Comparison of ENCODE assay signal across 10 mouse cellular contexts in genomic region chr7:141230570-141230969, GRCm38 (mm10). TPM values are rescaled to one million over a fixed set of nuclear protein-coding genes. Genes with fewer than 3 reads are reported as not detected.
DNase-seq lines count a peak whose midpoint lies in the region; ATAC-seq and TF ChIP-seq lines count a peak whose summit lies in the region.
"Had no signal": no experiment of that assay in that cellular context is flagged by ENCODE, and none has a peak within 500 bp of the region (broad histone marks: within the 10 kb centered on the region; RNA-seq: fewer than 3 reads in every experiment).

No protein-coding gene starts in this region.

- no peak overlapping the region for H3K27ac ChIP-seq in heart, embryonic 14.5 days (replicated peaks in 1 of 2; ENCODE audit: control insufficient read depth in 1 of 2, insufficient read depth in 1 of 2, low read depth in 2 of 2, low read length in 2 of 2)
- no peak overlapping the region for H3K27ac ChIP-seq in midbrain, embryonic 10.5 days (replicated peaks)
- H3K27ac ChIP-seq in midbrain, embryonic 16.5 days (ENCODE audit: low read length): no peak overlapping the region
- H3K27ac ChIP-seq in embryonic facial prominence, embryonic 15.5 days (replicated peaks): no peak overlapping the region
- no peak overlapping the region for H3K27ac ChIP-seq in neural tube, embryonic 13.5 days (replicated peaks)
- no peak overlapping the region for H3K27ac ChIP-seq in layer of hippocampus, adult 2 months

- no peaks in the 10 kb centered on the region for H3K9me3 ChIP-seq in heart, embryonic 14.5 days (ENCODE audit: control insufficient read depth, low read length)
- no peaks in the 10 kb centered on the region for H3K9me3 ChIP-seq in midbrain, embryonic 10.5 days (replicated peaks)
- no peaks in the 10 kb centered on the region for H3K9me3 ChIP-seq in midbrain, embryonic 16.5 days (replicated peaks; ENCODE audit: control insufficient read depth, low read length, poor library complexity, severe bottlenecking)
- H3K9me3 ChIP-seq in embryonic facial prominence, embryonic 15.5 days (replicated peaks): no peaks in the 10 kb centered on the region
- H3K9me3 ChIP-seq in neural tube, embryonic 13.5 days: no peaks in the 10 kb centered on the region

- no peak overlapping the region for H3K4me3 ChIP-seq in heart, embryonic 14.5 days (ENCODE audit: control insufficient read depth in 1 of 2, insufficient read depth in 1 of 2, low read depth in 1 of 2, low read length in 2 of 2)
- H3K4me3 ChIP-seq in midbrain, embryonic 10.5 days: peak overlapping the region; percentile 96; the same call in 1 of the 2 replicates
- H3K4me3 ChIP-seq in midbrain, embryonic 16.5 days (ENCODE audit: low read depth, low read length): no peak overlapping the region
- H3K4me3 ChIP-seq in embryonic facial prominence, embryonic 15.5 days (replicated peaks): peak overlapping the region; percentile 8; the same call in 1 of the 2 replicates
- no peak overlapping the region; the same call in 1 of the 2 replicates for H3K4me3 ChIP-seq in neural tube, embryonic 13.5 days
- no peak overlapping the region for H3K4me3 ChIP-seq in layer of hippocampus, adult 2 months

- no peak for TF ChIP-seq CTCF in layer of hippocampus, adult 2 months (conservative IDR thresholded peaks at IDR 0.05)

- DNase-seq in heart, postnatal 14 days: no peak
- DNase-seq in midbrain, embryonic 10.5 days (ENCODE audit: low spot score): no peak
- no peak for DNase-seq in spleen, postnatal 14 days (ENCODE audit: low spot score in 2 of 2)
- no peak for DNase-seq in layer of hippocampus, adult 2 months (ENCODE audit: low spot score in 2 of 2)
- DNase-seq: cerebellum, adult 11-12 months; right cerebral cortex, postnatal 14 days had no signal

- H3K27me3 ChIP-seq in heart, embryonic 14.5 days (ENCODE audit: control insufficient read depth, insufficient read depth, low read length): no peaks in the 10 kb centered on the region
- H3K27me3 ChIP-seq in midbrain, embryonic 10.5 days (ENCODE audit: low read depth, poor library complexity, severe bottlenecking): no peaks in the 10 kb centered on the region
- no peaks in the 10 kb centered on the region for H3K27me3 ChIP-seq in midbrain, embryonic 16.5 days (ENCODE audit: control insufficient read depth, insufficient read depth, low read depth, low read length)
- H3K27me3 ChIP-seq in embryonic facial prominence, embryonic 15.5 days: no peaks in the 10 kb centered on the region
- H3K27me3 ChIP-seq in neural tube, embryonic 13.5 days: no peaks in the 10 kb centered on the region

- H3K4me2 ChIP-seq in heart, embryonic 14.5 days (ENCODE audit: low read length): peak overlapping the region; percentile 86; the same call in 1 of the 2 replicates
- no peak overlapping the region for H3K4me2 ChIP-seq in midbrain, embryonic 16.5 days (ENCODE audit: low read length)
- H3K4me2 ChIP-seq in embryonic facial prominence, embryonic 15.5 days (replicated peaks): peak overlapping the region; percentile 74
- peak overlapping the region; percentile 85 for H3K4me2 ChIP-seq in neural tube, embryonic 13.5 days

- intact Hi-C loops in heart, postnatal 14 days (cut with DNase I): loop anchor here (10.0 kb wide), 1 partner anchor 294 kb away; no protein-coding TSS in a partner anchor

- ATAC-seq in heart, embryonic 14.5 days (ENCODE audit: insufficient number of reproducible peaks, insufficient read depth, low FRiP score, low read depth): no peak
- no peak for ATAC-seq in midbrain, embryonic 16.5 days
- no peak for ATAC-seq in embryonic facial prominence, embryonic 15.5 days (ENCODE audit: insufficient number of reproducible peaks, low FRiP score, low TSS enrichment, low read depth)
- ATAC-seq in neural tube, embryonic 13.5 days (ENCODE audit: low read depth): no peak

- no peak overlapping the region for H3K9ac ChIP-seq in heart, embryonic 14.5 days (ENCODE audit: low read length)
- H3K9ac ChIP-seq in midbrain, embryonic 16.5 days (ENCODE audit: low read depth, low read length): no peak overlapping the region
- no peak overlapping the region for H3K9ac ChIP-seq in embryonic facial prominence, embryonic 15.5 days
- peak overlapping the region; percentile 50; the same call in 1 of the 2 replicates for H3K9ac ChIP-seq in neural tube, embryonic 13.5 days

- H3K36me3 ChIP-seq in heart, embryonic 14.5 days (ENCODE audit: control insufficient read depth, insufficient read depth, low read length): peaks cover 53% of the 10 kb centered on the region
- peaks cover 55% of the 10 kb centered on the region for H3K36me3 ChIP-seq in midbrain, embryonic 10.5 days
- peaks cover 16% of the 10 kb centered on the region for H3K36me3 ChIP-seq in midbrain, embryonic 16.5 days (ENCODE audit: control insufficient read depth, insufficient read depth, low read length)
- peaks cover 42% of the 10 kb centered on the region for H3K36me3 ChIP-seq in embryonic facial prominence, embryonic 15.5 days
- peaks cover 52% of the 10 kb centered on the region for H3K36me3 ChIP-seq in neural tube, embryonic 13.5 days

- 81% methylated on average over 4 of the region's 4 CpGs for WGBS in heart, embryonic 14.5 days
- 93% methylated on average over 4 of the region's 4 CpGs for WGBS in midbrain, embryonic 10.5 days
- 92% methylated on average over 4 of the region's 4 CpGs for WGBS in midbrain, embryonic 16.5 days
- WGBS in embryonic facial prominence, embryonic 15.5 days: 89% methylated on average over 4 of the region's 4 CpGs
- WGBS in neural tube, embryonic 13.5 days: 94% methylated on average over 4 of the region's 4 CpGs

- H3K4me1 ChIP-seq in heart, embryonic 14.5 days (ENCODE audit: control insufficient read depth in 2 of 2, insufficient read depth in 2 of 2, low read length in 2 of 2): peaks cover 7 to 15% of the 10 kb centered on the region in 2 experiments
- peaks cover 29% of the 10 kb centered on the region for H3K4me1 ChIP-seq in midbrain, embryonic 10.5 days
- peaks cover 21% of the 10 kb centered on the region for H3K4me1 ChIP-seq in midbrain, embryonic 16.5 days (ENCODE audit: control insufficient read depth, insufficient read depth, low read length)
- H3K4me1 ChIP-seq in embryonic facial prominence, embryonic 15.5 days: peaks cover 22% of the 10 kb centered on the region
- peaks cover 26% of the 10 kb centered on the region for H3K4me1 ChIP-seq in neural tube, embryonic 13.5 days (replicated peaks)

RNA-seq across cellular contexts. Expression of gene Phrf1, which starts 2.0 kb away (rescaled TPM):
- polyA plus RNA-seq in heart, embryonic 14.5 days (2014; fragmentation: Nextera tagmentation; extraction: Ambion mirVana): 41.3 and 44.4 TPM in 2 replicates
- total RNA-seq in heart, postnatal 14 days (2021): 10 to 100 TPM; 43.4 to 44.3 TPM
- 114 and 125 TPM in 2 replicates for polyA plus RNA-seq in midbrain, embryonic 10.5 days (2016; fragmentation: Nextera tagmentation; extraction: Ambion mirVana)
- 68.0 and 72.3 TPM in 2 replicates for polyA plus RNA-seq in midbrain, embryonic 16.5 days (2015; fragmentation: Nextera tagmentation; extraction: Ambion mirVana)
- 68.7 and 73.2 TPM in 2 replicates for polyA plus RNA-seq in embryonic facial prominence, embryonic 15.5 days (2015; fragmentation: Nextera tagmentation; extraction: Ambion mirVana)
- 71.4 and 74.1 TPM in 2 replicates for polyA plus RNA-seq in neural tube, embryonic 13.5 days (2015; fragmentation: Nextera tagmentation; extraction: Ambion mirVana)
- 10 to 100 TPM; 72.8 to 76.1 TPM for total RNA-seq in layer of hippocampus, adult 2 months (2021)

RNA-seq across cellular contexts. Expression of gene Rassf7, which starts 14.9 kb away (rescaled TPM):
- polyA plus RNA-seq in heart, embryonic 14.5 days (2014; fragmentation: Nextera tagmentation; extraction: Ambion mirVana): 12.1 and 12.4 TPM in 2 replicates
- total RNA-seq in heart, postnatal 14 days (2021): 1 to 10 TPM; 1.2 to 1.5 TPM
- polyA plus RNA-seq in midbrain, embryonic 10.5 days (2016; fragmentation: Nextera tagmentation; extraction: Ambion mirVana): 55.6 and 57.2 TPM in 2 replicates
- polyA plus RNA-seq in midbrain, embryonic 16.5 days (2015; fragmentation: Nextera tagmentation; extraction: Ambion mirVana): 19.8 and 21.2 TPM in 2 replicates
- polyA plus RNA-seq in embryonic facial prominence, embryonic 15.5 days (2015; fragmentation: Nextera tagmentation; extraction: Ambion mirVana): 55.3 and 56.3 TPM in 2 replicates
- 29.8 and 31.7 TPM in 2 replicates for polyA plus RNA-seq in neural tube, embryonic 13.5 days (2015; fragmentation: Nextera tagmentation; extraction: Ambion mirVana)
- 1 to 10 TPM in 1 of 2 experiments, under 1 TPM in 1; 0.98 to 1.2 TPM for total RNA-seq in layer of hippocampus, adult 2 months (2021)

RNA-seq across cellular contexts. Expression of gene Lmntd2, which starts 16.7 kb away (rescaled TPM):
- 0.46 and 0.62 TPM in 2 replicates for polyA plus RNA-seq in heart, embryonic 14.5 days (2014; fragmentation: Nextera tagmentation; extraction: Ambion mirVana)
- total RNA-seq in heart, postnatal 14 days (2021): not detected
- polyA plus RNA-seq in midbrain, embryonic 10.5 days (2016; fragmentation: Nextera tagmentation; extraction: Ambion mirVana): 3.8 and 5.1 TPM in 2 replicates
- polyA plus RNA-seq in midbrain, embryonic 16.5 days (2015; fragmentation: Nextera tagmentation; extraction: Ambion mirVana): 0.23 and 0.81 TPM in 2 replicates
- 2.3 and 3.6 TPM in 2 replicates for polyA plus RNA-seq in embryonic facial prominence, embryonic 15.5 days (2015; fragmentation: Nextera tagmentation; extraction: Ambion mirVana)
- 1.3 and 1.5 TPM in 2 replicates for polyA plus RNA-seq in neural tube, embryonic 13.5 days (2015; fragmentation: Nextera tagmentation; extraction: Ambion mirVana)
- not detected for total RNA-seq in layer of hippocampus, adult 2 months (2021)

RNA-seq across cellular contexts. Expression of gene Irf7, which starts 35.7 kb away (rescaled TPM):
- 2.8 and 4.7 TPM in 2 replicates for polyA plus RNA-seq in heart, embryonic 14.5 days (2014; fragmentation: Nextera tagmentation; extraction: Ambion mirVana)
- total RNA-seq in heart, postnatal 14 days (2021): 1 to 10 TPM; 1.6 to 1.7 TPM
- 0.58 and 1.4 TPM in 2 replicates for polyA plus RNA-seq in midbrain, embryonic 10.5 days (2016; fragmentation: Nextera tagmentation; extraction: Ambion mirVana)
- 1.4 and 1.5 TPM in 2 replicates for polyA plus RNA-seq in midbrain, embryonic 16.5 days (2015; fragmentation: Nextera tagmentation; extraction: Ambion mirVana)
- polyA plus RNA-seq in embryonic facial prominence, embryonic 15.5 days (2015; fragmentation: Nextera tagmentation; extraction: Ambion mirVana): 4.1 and 5.1 TPM in 2 replicates
- polyA plus RNA-seq in neural tube, embryonic 13.5 days (2015; fragmentation: Nextera tagmentation; extraction: Ambion mirVana): 1.0 and 1.4 TPM in 2 replicates
- 1 to 10 TPM in 1 of 2 experiments, under 1 TPM in 1; 0.56 to 1.3 TPM for total RNA-seq in layer of hippocampus, adult 2 months (2021)

RNA-seq across cellular contexts. Expression of gene Lrrc56, which starts 36.6 kb away (rescaled TPM):
- 1.6 and 2.8 TPM in 2 replicates for polyA plus RNA-seq in heart, embryonic 14.5 days (2014; fragmentation: Nextera tagmentation; extraction: Ambion mirVana)
- total RNA-seq in heart, postnatal 14 days (2021): 1 to 10 TPM; 2.6 to 3.6 TPM
- 14.4 and 14.6 TPM in 2 replicates for polyA plus RNA-seq in midbrain, embryonic 10.5 days (2016; fragmentation: Nextera tagmentation; extraction: Ambion mirVana)
- 11.5 and 12.7 TPM in 2 replicates for polyA plus RNA-seq in midbrain, embryonic 16.5 days (2015; fragmentation: Nextera tagmentation; extraction: Ambion mirVana)
- 11.2 and 14.7 TPM in 2 replicates for polyA plus RNA-seq in embryonic facial prominence, embryonic 15.5 days (2015; fragmentation: Nextera tagmentation; extraction: Ambion mirVana)
- polyA plus RNA-seq in neural tube, embryonic 13.5 days (2015; fragmentation: Nextera tagmentation; extraction: Ambion mirVana): 7.6 and 9.0 TPM in 2 replicates
- 1 to 10 TPM; 4.5 to 5.7 TPM for total RNA-seq in layer of hippocampus, adult 2 months (2021)

Comparison
In these comparisons a context has a peak if more than half of its experiments do, and no peak if none do; other contexts are left out.
1. H3K4me3 ChIP-seq: peak in midbrain, embryonic 10.5 days (single experiment) and embryonic facial prominence, embryonic 15.5 days (single experiment); none in heart, embryonic 14.5 days (0 of 2), midbrain, embryonic 16.5 days (single experiment), neural tube, embryonic 13.5 days (single experiment) and layer of hippocampus, adult 2 months (single experiment).